Mouse (Mus musculus): ENCODE results near the gene Cast.

Gene Cast

DNA sequence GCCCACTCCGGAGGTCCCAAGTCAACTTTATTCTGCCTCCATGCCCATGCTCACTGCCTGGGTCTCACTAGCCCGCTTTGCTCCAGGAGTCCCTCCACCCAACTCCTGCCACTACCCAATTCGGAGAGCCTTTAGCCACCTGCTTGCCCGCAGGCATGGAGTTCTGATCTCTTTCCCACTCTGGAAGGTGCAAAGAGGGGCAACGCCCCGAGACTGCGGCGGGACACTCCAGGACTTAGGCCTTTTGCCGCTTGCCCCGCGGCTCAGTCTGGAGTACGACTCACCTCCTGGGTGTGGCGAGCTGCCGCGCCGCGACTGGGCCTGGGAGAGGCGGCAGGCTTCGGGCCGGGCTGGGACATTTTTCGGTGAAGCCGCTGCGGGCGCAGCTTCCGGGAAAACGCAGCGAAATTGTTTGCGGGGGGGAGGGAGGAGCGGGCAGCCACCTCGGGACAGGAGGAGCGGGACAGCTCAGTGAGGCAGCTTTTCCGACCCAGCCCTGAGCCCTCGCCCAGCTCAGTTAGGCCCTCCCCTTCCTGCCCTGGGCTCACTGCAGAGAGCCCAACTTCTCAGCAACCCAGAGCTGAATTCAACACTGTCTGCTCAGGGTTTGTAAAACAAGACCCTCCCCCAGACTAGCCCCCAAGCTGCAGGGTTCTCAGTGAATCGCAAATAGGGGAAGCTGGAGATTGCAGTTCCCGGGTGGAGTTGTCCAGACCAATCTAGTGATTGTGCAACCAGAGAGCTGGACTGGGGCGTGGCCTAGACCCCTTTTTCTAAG is at the start of gene Cast:
Cast (minus strand) TSS at position 659 of the 778 bp plus-strand sequence.
- DNase-seq = peak; percentile 6

DNA sequence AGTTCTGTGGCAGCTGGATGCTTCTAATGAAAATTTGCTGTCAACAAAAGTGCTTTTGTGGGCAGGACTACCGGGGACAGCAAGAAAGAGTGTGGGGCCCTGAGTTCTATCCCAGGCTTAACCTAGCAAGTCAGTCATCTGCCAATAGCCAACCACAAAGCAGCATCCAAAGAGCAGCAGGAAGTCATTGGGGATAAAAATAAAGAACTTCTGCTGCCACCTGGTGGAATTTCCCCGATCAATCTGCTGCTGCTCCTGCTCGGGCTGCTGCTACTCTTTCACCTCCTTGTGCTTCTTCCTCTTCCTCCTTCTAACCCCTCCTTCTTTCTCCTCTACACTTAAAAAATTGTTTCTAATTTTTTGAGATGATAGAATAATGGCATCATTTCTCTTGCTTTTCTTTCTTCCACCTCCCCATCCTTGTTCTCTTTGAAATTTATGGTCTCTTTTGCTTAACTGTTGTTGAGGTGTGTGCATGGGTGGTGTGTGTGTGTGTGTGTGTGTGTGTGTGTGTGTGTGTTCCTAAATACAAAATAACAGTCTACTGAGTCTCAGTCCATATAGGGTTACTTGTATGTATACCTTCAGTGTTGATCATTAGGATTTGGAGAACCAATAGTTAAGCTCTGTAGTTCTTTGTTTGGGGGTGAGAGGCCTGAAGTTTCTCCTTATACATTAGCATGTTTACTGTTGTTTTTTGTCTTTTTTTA is 45.9 kb upstream of the Cast start:
- peak; percentile 52 for DNase-seq

DNA sequence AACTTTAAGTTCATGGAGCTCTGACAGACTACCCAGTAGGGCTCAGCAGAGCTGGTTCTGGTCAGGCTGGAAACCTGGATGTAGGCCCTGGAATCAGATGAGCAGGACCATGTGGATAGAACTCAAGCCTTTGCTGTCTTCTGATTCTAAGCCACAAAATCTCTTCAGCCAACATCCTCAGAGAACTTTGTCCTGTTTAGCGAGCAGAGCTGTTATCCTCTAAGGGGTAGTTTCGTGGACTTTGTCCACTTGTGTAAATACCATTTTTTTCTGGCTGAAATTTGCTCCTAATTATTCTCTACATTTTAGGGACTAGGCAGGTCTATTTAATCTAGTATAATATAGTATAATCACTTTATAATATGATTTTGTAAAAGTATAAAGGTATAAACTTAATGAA is 42.2 kb upstream of the Cast start:
- no peak for DNase-seq

DNA sequence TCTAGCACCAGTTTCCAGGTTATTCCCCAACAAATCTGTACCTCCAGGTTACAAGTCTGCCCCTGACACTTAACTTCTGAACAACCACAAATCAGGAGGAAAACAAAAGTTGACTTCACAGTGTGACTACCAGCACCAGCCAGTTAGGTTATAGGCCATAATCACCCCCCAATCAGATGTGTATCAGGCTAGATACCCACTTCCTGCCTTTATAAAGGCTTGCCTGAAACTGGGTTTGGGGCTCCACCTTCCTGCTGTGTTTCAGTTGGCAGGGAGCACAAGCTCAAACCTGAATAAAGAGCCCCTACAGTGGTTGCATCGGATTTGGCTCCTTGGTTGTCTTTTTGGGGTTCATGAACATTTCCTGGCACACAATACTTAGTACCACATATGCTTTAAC is 37.3 kb upstream of the Cast start:
- no peak for DNase-seq

DNA sequence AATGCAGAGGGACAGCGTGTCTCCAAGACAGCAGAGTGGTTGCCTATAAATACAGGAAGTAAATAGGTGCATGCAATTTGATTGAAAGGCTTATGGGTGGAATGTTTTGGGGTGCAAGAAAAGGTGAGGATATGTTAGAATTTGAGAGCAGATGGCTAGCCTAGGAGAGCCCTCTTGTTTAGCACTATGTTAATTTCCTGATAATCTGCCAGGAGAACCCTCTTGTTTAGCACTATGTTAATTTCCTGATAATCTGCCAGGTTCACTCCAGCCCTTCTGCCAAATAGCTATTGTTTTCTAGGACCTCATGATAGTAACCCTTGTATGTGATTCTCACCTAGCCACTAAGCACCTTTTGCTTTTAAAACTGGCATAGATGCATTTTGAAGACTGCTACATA is 25.9 kb upstream of the Cast start:
- no peak for DNase-seq

DNA sequence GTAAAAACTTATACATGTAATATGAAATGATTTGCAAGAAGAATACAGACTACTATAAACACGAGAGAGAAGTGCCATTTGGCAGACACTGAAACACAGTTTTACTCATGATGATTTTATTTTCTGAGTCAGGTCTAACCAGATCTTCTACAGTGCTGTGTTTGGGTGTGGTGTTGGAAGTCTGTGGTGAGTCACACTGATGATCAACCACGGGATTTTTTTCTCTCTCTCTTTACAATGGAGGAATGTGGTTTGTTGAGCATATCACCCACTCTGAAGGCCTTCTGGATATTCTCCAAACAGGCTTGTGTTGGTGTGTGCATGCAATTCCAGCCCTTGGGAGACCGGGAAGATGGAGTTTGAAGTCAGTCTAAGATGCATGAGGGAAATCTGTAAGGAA is 13.5 kb upstream of the Cast start:
- no peak for DNase-seq

DNA sequence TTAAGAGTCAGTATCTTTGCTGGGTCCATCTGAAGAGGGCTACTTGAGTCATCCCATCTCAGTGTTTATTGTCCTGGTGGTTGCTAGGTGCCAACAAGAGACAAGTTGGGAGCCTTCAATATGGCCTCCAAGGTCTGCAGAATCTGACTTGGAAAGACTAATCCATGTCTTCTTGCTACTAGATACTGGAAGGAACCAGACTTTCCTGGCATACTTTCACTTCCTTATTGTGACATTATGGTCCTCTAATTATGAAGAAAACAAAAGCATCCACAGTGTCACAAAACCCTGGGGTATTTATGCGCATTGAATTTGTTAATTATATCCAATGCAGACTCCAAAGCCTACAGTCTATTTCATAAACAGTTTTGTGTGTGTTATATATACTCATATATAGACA is 7.1 kb upstream of the Cast start:
- DNase-seq = no peak

DNA sequence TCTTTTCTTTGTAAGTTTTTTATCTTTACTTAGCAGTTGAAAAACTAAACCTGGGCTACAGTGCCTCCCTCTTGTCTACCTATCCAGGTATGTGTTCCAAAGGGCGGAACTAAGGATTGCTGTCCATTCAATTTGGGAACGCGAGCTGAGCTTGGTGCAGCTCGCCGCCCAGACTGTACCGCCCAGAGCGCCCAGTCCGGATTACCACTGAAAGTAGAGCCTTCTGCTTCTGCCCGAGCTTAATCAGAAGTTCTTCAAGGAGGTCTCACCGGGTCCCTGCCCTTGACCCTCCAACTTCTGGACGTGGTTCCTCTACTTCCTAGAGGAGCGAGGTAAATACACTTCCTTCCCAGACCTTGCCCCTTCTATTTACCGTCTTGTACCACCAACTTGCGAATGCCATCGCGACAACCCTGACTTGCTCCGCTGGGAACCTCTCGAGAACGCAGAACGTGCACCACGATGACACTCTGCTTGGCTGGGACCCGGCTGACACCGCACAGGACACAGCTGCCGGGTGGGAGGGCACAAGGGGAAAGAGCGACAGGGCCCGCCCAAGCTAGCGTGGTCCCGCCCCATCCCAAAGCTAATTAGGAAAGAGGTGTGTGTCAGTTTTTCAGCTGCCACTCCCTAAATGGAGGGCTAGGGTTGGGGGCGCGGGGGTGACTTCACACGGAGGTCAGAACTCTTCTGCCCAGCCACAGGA is 1.0 kb downstream of the Cast start:
- DNase-seq = no peak

DNA sequence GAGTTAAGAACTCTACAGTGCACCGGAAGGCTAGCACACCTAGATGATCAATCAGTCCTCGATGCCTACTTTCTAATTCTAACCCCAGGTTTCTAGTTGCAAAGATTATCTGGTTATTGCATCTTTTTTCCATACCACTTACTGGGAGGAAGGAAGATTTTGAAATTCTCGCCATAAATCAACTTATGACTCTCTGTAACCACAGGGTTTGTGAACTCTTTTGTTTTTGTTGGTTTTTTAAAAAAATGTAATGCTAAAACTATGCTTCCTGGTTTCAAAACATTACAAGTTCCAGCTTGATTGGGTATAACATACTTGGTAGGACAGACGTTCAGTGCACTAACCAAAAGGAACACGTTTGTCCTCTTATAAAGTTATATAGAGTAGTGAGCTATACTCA is 1.7 kb downstream of the Cast start:
- no peak for DNase-seq

DNA sequence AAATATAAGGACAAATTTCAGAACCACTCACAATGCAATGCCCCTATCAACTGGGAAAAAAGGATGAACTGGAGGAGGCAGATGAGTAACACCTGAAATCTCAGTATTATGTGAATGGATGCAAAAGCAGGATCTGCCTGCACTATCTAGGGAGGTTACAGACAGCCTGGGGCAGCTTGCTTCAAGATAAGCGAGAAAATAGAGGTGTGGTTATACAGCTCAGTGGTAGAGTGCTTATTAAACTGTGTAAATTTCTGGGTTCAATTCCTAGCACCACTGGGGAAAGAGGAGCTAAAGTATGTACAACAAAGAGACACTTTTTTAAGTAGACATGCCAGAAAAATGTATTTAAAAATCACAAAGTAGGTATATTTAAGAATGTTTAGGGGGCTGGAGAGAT is 14.2 kb downstream of the Cast start:
- DNase-seq = no peak

DNA sequence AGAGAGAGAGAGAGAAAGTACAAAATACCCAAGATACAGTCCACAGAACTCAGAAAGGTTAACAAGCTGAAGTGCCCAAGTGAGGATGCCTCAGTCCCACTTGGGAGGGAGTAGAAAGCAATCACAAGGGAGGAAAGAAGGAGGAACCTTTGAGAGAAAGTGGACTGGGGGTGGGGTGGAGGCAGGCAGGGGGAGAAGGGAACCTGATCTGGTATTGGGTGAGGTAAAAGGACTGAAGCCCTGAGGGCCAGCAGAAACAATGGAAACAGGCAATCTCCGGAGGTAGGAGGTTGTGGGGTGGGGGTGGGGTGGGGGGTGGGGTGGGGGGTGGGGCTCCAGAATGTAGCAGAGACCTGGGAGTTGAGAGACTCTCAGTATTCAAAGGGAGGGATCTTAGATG is 20.9 kb downstream of the Cast start:
- DNase-seq = no peak

DNA sequence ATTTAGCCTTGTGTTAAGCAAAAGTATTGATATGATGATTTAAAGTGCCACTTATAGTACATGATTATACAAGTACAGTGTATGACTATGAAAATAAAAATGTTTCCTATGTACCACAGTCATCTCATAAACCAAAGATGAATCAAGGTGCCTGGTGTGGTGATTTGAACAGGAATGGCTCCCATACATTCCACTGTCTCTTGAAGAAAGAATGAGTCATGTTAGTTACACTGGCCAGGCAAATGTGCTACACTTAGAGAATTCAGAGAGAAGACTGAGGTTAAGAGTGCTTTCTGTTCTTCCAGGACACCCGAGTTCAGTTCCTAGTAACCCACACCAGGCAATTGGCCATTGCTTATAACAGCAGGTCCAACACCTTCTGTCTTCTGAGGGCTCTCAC is 36.5 kb downstream of the Cast start:
- no peak for DNase-seq

DNA sequence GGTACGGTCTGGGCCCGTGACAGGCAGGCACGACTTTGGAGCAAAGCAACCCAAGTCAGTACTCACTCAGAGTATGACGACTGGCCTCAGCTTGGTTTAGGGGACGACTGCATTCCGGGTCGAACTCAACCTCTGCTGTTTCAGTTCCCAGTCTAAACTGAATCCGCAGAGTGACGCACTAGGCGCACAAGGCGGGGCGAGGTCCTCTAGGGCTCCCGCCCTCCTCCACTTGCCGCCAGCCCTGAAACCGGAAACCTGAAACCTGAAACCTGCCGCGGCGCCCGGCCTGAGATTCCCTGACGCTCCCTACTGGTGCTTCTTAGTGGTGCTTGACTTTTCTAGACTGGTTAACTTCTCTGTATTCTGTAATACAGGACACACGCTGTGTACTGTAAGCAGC is 38.1 kb downstream of the Cast start:
- DNase-seq = peak; percentile 48

DNA sequence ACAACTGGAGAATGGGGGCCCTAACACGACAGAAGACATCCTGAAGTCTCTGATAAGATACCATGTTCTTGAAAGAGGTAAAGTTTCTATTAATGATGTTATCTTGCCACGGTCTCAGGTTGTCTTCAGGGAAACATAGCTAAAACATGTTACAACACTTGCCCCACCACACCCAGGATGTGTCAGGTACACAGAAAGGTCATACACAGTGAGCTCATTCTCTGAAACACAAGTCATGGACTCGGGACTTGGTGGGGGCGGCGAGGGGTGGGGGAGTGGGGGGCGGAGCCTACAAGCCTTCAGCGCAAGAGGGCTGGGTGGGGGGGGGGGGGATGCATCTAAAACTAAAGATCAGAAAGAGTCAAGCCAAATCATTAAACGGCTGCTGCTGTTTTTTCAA is 38.7 kb downstream of the Cast start:
- no peak for DNase-seq

DNA sequence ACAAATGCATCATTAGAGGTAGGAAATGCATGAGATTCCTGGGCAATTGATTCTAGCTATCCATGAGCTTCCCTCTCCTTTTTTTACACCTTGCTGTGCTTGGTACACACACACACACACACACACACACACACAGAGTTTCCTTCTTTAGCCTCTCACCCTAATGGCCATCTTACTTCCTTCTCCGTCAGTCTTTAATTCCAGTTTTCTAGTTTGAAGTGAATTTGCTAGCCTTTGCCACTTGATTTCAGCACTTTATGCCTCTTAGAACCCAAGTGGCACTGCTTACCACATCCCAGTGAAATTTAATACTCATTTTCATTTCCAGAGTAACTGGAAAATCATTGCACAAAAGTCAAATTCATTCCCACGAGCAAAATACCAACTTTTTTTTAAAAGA is 41.4 kb downstream of the Cast start:
- DNase-seq = no peak

DNA sequence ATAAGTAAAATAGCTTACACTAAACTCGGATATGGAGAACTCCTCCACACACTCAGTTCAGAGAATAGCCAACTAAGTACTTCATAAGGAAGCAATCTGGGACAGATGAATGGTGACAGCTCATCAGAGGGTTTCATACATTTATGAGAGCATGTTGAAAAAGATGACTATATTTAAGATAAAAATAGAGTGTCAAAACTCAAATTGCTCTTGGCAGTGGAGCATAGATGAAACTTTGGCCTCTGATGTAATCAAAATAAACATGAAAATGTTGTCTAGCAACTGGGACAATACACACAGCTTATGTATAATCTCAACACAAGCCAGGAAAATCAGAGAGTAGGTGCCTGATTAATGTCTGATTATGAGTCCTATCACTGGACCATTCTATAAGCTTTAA is 45.9 kb downstream of the Cast start:
- no peak for DNase-seq

DNA sequence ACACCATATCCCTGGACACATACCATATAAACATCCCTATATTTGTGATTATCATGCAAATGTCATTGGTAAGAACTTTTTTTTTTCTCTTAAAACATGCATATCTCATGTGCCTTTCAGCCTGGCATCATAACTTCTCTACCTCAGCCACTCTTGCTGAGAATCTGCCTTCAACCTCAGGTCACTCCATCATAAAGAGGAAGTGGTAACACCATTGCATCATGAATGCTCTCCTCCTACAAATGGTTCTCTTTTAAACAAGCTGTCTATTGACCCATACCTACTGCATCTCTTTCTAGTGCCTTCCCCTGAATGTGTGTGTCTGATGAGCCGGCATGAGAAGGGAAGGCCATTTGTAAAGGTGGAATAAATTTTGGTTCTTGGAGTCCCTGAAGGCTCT is 49.5 kb downstream of the Cast start:
- DNase-seq = no peak

DNA sequence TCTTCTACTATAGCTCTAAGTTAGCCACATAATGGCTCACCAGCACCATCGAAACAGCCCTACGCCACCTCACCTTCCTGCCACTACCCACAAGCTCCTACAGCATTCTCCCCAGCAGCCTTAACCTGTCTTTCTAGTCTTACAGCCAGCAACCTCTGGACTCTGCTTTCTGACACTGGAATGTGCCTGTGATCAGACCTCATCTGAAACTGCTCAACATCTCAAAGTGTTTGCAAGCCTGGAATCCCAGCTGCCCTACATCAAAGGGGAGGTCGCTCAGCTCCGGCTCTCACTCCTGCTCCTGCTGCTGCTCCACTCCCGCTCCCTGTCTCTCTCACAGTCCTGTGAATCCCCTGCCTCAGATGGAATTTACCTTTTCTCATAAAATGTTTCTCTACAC is 65.4 kb downstream of the Cast start:
- no peak for DNase-seq

DNA sequence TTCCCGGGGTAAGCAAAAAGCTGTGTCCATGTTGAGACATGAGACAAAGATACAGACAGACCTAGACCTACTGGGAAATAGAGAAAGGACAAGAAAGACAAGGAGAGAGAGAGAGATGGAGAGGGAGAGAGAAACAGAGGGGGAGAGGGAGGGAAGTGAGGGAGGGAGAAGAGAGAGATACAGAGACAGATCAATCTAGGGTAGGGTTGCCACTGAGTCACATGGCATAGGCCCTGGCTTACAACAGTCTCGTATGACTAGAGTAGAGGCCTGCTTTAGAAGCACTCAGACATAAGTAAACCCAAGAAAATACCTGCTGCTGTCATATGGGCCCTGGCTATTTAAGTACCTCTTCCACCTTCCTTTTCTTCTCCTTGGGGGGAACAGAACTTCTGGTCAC is 72.2 kb downstream of the Cast start:
- no peak for DNase-seq

DNA sequence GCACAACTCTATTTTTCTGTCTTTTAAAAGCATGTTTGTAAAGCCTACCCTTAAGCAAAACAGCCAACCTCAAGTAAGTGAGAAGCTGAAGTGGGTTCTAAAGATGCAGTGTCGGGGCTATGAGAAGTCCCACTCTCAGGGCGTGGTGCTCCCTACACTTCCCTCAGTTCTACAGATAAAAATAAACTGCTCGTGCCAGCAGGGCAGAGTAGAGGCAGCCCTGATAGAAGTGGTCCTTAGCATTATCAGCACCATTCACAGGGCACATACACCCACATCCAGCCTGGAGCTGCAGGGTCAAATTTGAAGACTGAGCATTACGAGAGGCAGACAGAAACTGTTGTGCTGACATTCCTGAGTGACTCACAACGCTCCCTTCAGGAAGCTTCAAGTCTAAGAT is 72.8 kb downstream of the Cast start:
- no peak for DNase-seq

DNA sequence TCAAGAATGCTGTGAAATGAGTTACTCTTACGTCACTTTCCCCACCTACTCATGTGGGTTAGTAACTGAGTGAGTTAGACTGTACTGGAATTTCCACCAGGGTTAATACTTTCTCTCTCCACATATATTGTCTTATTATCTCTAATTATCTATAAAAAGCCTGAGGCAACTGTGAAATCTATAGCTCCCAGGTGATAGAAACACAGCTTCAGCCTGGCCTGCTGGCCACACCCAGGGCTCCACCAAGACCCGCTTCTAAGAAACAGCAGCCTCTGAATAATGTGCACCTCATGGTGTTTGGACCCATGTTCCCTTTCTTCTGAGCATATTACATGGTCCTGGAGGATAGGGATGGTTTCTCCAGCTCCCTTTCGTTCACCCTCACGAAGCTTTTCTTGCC is 74.9 kb downstream of the Cast start:
- no peak for DNase-seq

DNA sequence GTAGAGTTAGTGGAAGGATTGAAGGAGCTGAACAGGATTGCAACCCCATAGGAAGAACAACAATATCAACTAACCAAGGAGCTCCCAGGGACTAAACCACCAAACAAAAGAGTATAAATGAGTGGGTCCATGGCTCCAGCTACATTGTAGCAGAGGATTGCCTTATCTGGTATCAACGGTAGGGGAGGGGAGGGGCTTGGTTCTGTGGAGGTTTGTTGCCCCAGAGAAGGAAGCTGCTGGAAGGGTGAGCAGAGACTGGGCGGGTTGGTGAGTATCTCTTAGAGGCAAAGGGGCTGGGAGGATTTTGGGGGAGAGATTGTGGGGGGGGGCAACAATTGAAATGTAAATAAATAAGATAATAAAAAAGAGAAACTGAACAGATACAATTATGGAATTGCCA is 89.6 kb downstream of the Cast start:
- DNase-seq = no peak

DNA sequence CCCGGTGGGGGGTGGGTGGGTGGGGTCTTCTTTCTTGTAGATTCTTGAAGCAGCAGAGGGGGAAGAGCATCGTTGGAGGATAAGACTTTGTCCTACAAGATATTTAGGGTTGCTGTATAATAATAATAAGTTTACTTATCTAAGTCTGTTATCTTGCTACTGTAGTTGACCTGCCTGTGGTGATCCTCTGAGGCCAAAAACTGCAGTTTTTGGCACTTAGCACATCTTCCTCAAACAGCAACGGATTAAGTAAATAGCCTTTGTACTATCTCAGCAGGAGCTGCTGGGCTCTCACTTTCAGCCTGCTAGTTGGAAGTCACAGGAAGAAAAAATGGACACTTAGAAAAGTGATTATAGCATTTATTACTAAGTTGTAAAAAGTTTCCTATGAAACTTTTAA is 112.4 kb downstream of the Cast start:
- no peak for DNase-seq

DNA sequence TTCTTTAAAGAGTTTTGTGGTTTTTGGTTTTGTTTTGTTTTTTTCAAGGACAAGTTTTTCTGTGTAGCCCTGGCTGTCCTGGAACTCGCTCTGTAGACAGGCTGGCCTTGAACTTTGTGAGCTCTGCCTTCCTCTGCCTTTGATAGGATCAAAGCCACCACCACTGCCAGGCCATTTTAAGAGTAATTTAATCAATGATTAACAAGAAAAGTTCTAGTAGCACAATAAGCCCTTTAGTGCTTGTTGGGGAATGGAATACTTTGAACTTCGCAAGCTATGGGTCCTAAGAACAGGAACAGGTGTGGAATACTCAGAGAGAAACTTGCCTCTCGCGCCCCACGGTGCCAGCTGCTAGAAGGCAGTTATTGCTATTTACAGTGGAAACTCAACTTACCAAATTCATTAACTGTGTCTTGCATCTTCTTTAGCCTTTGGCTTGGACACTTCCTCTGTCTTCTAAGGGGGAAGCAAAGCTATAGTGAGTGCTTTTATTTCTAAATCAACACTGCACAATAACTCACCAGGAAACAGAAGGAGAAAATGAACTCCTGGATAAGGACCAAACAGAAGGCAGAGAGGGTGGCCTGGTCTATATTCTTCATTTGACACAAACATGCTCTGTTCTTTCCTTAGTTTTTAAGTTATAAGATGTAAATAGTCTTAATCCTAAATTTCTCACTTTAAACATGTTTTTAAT is 113.0 kb downstream of the Cast start:
- no peak for DNase-seq
